Mouse (Mus musculus): Measurements from ENCODE around the gene Pik3r3. TPM values are rescaled to one million over a fixed set of nuclear protein-coding genes. Genes with fewer than 3 reads are reported as not detected.

Gene Pik3r3
- polyA plus RNA-seq, 1 experiment from 2014 or later, result 45.2 TPM

- H3K27ac ChIP-seq, result no peak overlapping the region
- no peak overlapping the region for H3K4me3 ChIP-seq
- no peaks in the 10 kb centered on the region for H3K9me3 ChIP-seq (replicated peaks)
- WGBS, result 79% methylated on average over 1 of the region's 1 CpGs
- H3K4me1 ChIP-seq, result no peaks in the 10 kb centered on the region
- DNase-seq (ENCODE audit: low spot score), result no peak
- peaks cover 8% of the 10 kb centered on the region; the same call in 1 of the 2 replicates for H3K36me3 ChIP-seq
- no peaks in the 10 kb centered on the region for H3K27me3 ChIP-seq (ENCODE audit: low read depth, poor library complexity, severe bottlenecking)
These were observed 114.9 kb downstream of the Pik3r3 start for GRCm38 (mm10) chr4:116336294-116336693.

DNA sequence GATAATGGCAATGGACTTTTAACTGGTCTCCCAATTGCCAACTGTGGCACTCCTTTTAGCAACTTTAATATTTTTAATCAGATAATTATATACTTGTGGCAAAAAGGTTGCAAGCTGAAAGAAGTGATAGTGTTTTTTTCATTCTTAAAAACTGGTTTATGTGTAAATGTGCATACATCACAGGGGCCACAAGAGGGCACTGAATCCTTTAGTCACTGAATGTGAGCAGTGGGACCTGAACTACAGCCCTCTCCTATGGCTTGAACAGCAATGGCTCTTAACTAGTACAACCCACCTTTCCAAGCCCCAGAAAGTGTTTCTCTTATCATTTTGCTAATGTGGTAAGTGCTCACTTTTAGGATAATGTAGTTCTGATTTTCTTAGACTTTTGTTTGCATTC is 120.7 kb downstream of the Pik3r3 start:
- H3K4me3 ChIP-seq, result no peak overlapping the region
- H3K9me3 ChIP-seq (replicated peaks), result no peaks in the 10 kb centered on the region
- no peaks in the 10 kb centered on the region for H3K4me1 ChIP-seq
- H3K27ac ChIP-seq, result no peak overlapping the region
- H3K36me3 ChIP-seq, result no peaks in the 10 kb centered on the region
- H3K27me3 ChIP-seq (ENCODE audit: low read depth, poor library complexity, severe bottlenecking), result no peaks in the 10 kb centered on the region
- DNase-seq (ENCODE audit: low spot score), result peak; percentile 45

DNA sequence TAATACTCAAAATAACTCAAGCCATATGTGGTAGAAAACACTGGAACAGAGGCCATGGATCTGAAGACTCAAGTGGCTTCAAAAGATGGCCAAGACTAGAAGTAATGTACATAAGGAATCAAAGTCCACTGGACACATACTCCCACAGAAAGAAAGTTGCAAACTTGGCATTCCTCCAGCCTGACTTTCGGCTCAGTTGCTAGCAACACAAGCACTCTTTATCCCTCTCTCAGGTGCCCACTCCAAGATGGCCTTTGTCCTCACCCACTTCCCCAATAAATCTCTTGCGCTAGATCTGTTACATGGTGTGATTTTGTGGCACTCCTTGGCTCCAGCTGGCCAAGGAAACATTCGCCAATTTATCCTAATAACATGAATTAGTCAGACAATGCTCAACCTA is 131.1 kb downstream of the Pik3r3 start:
- Histone ChIP-seq H3K9me3 (replicated peaks) (no peaks in the 10 kb centered on the region), H3K27ac (no peak overlapping the region), H3K4me1 (no peaks in the 10 kb centered on the region), H3K36me3 (peaks cover 8% of the 10 kb centered on the region), H3K4me3 (no peak overlapping the region), H3K27me3 (ENCODE audit: low read depth, poor library complexity, severe bottlenecking) (no peaks in the 10 kb centered on the region)
- no peak for DNase-seq (ENCODE audit: low spot score)
- 94% methylated on average over 3 of the region's 3 CpGs for WGBS

Other genes with a start within 250 kb of the Pik3r3 start
- gene Faah, start 203.7 kb upstream of the Pik3r3 start, polyA plus RNA-seq (2016; fragmentation: Nextera tagmentation; extraction: Ambion mirVana), result 0.49 and 0.58 TPM in 2 replicates
- 16.5 and 17.8 TPM in 2 replicates for gene Nsun4, start 167.7 kb upstream of the Pik3r3 start, polyA plus RNA-seq (2016; fragmentation: Nextera tagmentation; extraction: Ambion mirVana)
- gene Uqcrh, start 146.5 kb upstream of the Pik3r3 start, polyA plus RNA-seq (2016; fragmentation: Nextera tagmentation; extraction: Ambion mirVana), result 486 and 492 TPM in 2 replicates
- 73.4 and 81.0 TPM in 2 replicates for gene Lrrc41, start 146.3 kb upstream of the Pik3r3 start, polyA plus RNA-seq (2016; fragmentation: Nextera tagmentation; extraction: Ambion mirVana)
- 83.3 and 85.2 TPM in 2 replicates for gene Rad54l, start 97.9 kb upstream of the Pik3r3 start, polyA plus RNA-seq (2016; fragmentation: Nextera tagmentation; extraction: Ambion mirVana)
- gene Pomgnt1, start 97.8 kb upstream of the Pik3r3 start, polyA plus RNA-seq (2016; fragmentation: Nextera tagmentation; extraction: Ambion mirVana), result 59.2 and 67.7 TPM in 2 replicates
- gene Lurap1, start 70.3 kb upstream of the Pik3r3 start, polyA plus RNA-seq (2016; fragmentation: Nextera tagmentation; extraction: Ambion mirVana), result 1.6 and 2.2 TPM in 2 replicates
- not detected in 2 replicates for gene Tspan1, start 54.0 kb upstream of the Pik3r3 start, polyA plus RNA-seq (2016; fragmentation: Nextera tagmentation; extraction: Ambion mirVana)
- not detected in 2 replicates for gene 1700042G07Rik, start 48.2 kb upstream of the Pik3r3 start, polyA plus RNA-seq (2016; fragmentation: Nextera tagmentation; extraction: Ambion mirVana)
- not detected in 2 replicates for gene Gm49337, start 48.2 kb upstream of the Pik3r3 start, polyA plus RNA-seq (2016; fragmentation: Nextera tagmentation; extraction: Ambion mirVana)
- gene Mast2, start 242.6 kb downstream of the Pik3r3 start, polyA plus RNA-seq (2016; fragmentation: Nextera tagmentation; extraction: Ambion mirVana), result 16.3 and 19.2 TPM in 2 replicates